Mouse (Mus musculus) cerebellum, adult 9-11 months (tissue): ENCODE measurements at regions not wholly inside any gene's neighbourhood (a gene's known extent, or its start where the extent isn't known, plus 50 kb on each side); places are given as distances from the start of the nearest gene placed in this dataset.
A peak's percentile ranks its signal among the peaks of the same experiment; 100 is the strongest.
"Not testable (repeated sequence)": the region's sequence is repeated elsewhere in the genome, so short reads cannot be mapped to it uniquely, and the experiment has no call there.

Source experiments
- DNase-seq: peaks from one replicate; pipeline ENCODE4 v3.0.0; 2022

GRCm38 (mm10) chr9:91059460-91059859 lies 302.8 kb upstream of the Zic4 start:
- DNase-seq, result no peak

DNA sequence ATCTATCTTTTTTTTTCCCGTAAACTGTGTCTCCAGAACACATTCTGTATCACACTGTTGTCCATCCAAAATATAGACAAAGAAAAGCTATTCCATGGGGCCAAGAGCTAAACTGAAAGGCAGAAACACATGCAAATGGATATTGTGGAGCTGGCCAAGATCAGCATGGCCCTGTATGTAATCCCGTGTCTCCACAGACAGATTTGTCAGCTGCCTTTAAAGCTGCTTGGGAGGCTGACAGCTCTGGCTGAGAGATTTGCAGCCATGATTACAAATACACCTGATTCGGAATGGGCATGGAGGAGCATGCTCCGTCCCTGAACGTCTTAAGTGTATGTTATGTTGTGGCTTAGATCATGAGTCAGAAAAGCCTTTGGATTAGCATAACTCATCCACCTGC lies 292.7 kb upstream of the Zic4 start:
- no peak for DNase-seq

DNA sequence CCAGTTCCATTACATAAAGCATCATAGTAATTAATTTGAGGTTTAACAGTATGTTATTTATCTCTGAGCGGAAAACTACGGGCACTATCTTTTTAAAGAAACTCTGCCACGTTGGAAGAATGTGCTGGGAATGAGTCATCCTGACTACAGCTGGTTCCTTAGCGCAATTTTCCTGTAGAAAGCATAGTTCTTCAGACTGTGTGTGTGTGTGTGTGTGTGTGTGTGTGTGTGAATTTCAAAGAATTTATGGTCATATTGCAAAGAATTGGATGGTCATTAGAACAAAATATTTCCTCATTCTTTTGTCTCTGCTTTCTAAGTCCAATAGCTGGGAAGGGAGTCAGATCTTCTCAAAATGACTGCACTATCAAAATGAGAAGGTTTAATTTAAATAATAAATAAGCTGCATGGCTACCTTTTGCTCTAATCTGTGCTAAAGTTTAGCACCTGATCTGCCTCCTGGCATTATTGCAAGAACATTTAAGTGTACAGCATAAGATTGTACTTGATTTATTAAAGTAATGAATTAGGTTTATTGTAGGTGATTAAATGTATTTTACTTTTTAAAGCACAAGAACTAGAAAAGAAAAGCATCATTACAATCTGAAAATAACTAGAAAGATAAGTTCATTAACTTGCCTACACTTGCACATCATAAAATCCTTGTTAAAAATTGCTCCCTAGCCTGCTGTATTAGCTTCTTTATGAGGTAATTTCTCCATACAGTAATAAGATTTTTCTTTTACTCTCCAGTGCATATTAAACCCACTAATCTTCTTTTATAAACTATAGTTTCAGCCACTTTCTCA lies 288.6 kb upstream of the Zic4 start:
- no peak for DNase-seq

DNA sequence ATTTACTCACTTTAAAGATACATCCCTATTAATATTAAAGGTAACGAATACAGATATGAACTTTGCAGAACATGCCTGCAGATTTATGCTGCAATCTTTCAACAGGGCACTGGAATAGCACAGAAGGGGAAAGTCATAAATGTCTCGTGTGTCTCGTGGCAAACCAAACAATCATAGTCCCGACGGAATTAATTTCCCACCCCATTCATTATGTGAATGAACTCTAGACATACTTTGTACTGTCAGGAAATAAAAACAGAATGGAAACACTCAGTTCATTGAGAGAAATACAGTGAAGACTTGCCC lies 288.1 kb upstream of the Zic4 start:
- DNase-seq, result no peak

- DNase-seq, result no peak
Observed at GRCm38 (mm10) chr9:91077490-91077889, 284.7 kb upstream of the Zic4 start.

- DNase-seq, result no peak
Observed at GRCm38 (mm10) chr9:91083791-91084190, 278.4 kb upstream of the Zic4 start.

- DNase-seq, result no peak
Observed at GRCm38 (mm10) chr9:91085923-91086322, 276.3 kb upstream of the Zic4 start.

GRCm38 (mm10) chr9:91089348-91089747 lies 272.9 kb upstream of the Zic4 start:
- DNase-seq, result no peak

DNA sequence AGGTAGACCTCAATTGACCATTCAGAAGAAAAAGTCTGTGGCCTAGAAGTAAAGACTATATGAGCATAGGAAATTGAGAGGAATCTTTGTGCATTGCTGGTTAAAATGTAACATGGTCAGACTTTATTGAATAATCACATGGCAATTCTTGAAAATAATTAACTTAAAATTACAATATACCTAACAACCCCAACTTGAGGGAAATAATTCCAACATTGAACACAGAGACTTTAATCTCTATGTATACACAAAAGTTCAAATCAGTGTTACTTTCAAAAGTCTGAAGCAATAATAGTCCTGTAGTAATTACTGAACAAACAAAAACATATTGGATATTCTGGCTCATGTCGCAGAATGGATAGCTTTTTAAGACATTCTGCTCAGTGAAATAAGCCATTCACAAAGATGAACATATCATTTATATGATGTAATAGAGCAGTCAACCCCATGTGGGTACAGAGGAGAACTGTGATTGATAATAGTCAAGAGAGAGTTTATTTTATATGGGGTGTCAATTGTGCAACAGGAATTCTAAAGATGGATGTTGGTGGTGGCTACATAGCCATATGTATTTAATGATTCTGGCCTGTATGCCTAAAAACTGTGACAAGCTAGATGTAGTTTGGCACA lies 270.7 kb upstream of the Zic4 start:
- no peak for DNase-seq

- DNase-seq, result no peak
Observed at GRCm38 (mm10) chr9:91101614-91102407, 260.4 kb upstream of the Zic4 start.

GRCm38 (mm10) chr9:91122441-91123035 lies 239.7 kb upstream of the Zic4 start:
- DNase-seq, result peak; percentile 56

DNA sequence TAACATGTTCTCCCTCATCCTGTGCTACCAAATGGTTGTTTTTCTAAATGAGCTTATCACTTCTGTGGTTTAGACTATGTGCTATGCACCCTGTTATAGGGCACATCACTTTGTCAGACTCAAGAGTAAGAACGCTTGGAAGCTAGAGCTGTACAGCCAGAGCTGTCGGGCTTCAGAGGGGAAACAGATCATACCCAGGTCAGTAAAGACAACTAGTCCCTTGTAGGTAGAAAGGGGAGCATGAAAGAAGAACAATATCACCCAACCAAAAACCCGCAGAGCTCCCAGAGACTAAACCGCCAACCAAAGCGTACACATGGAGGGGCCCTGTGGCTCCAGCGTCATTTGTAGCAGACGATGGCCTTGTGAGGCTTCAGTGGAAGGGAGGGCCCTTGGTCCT lies 239.0 kb upstream of the Zic4 start:
- DNase-seq, result peak; percentile 58

- DNase-seq, result peak; percentile 91
Observed at GRCm38 (mm10) chr9:91126630-91127245, 235.5 kb upstream of the Zic4 start.

DNA sequence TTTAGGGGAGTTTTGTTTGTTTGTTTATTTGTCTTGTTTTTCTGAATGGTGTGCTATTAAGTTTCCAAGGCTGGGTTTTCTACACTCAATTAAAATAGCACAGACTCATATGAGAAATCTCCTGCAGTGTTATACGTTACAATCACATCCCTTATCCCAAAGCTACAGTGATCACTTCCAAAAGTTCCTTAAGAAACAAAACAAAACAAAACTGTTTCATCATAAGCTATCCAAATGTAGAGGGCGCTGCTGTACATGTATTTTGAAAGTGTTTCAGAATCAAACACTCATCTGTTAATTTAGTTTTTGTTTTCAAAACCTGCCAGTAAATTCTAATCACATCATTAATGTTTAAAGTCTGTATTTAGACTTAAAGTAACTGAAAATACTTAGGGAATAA lies 233.7 kb upstream of the Zic4 start:
- not testable (repeated sequence) for DNase-seq

GRCm38 (mm10) chr9:91130111-91130720 lies 232.0 kb upstream of the Zic4 start:
- peak; percentile 46 for DNase-seq

DNA sequence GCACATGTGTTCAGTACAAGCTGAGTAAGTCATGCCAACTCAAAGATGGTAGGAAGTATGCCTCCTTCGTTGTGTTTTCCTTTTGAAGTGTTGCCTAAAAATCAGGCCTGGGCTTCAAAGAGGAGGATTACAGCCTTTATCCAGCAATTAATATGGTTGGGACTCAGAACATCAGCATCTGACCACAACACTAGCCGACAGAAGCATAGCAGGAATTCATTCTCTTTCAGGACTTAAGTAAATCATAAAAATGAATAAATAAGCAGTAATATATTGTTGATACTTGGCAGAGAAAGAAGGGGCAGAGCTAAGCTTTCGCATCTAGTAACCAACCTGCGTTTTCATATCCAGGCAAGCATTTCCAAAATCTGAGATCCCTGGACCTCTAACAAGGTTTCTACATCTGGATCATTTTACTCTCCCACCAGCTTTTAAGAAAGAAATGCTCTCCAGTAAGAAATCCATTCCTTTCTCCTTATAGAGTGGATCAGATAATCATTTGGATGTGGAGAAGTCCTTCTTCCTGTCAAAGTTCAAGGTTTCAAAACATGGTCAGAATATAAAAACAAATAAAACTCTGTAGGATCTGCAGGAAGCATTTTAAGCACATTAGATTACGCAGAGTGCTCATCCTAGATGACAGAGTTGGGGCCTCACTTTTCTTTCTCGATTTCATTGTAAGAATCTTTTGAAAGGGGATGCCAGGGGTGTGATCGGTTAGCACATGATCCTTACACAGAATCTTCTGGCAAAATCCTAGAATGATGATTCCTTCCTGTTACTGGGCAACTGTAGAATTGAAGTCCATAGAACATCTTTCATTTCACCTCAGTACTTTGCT lies 230.6 kb upstream of the Zic4 start:
- peak; percentile 22 for DNase-seq

GRCm38 (mm10) chr9:91132531-91132930 lies 229.7 kb upstream of the Zic4 start:
- no peak for DNase-seq

DNA sequence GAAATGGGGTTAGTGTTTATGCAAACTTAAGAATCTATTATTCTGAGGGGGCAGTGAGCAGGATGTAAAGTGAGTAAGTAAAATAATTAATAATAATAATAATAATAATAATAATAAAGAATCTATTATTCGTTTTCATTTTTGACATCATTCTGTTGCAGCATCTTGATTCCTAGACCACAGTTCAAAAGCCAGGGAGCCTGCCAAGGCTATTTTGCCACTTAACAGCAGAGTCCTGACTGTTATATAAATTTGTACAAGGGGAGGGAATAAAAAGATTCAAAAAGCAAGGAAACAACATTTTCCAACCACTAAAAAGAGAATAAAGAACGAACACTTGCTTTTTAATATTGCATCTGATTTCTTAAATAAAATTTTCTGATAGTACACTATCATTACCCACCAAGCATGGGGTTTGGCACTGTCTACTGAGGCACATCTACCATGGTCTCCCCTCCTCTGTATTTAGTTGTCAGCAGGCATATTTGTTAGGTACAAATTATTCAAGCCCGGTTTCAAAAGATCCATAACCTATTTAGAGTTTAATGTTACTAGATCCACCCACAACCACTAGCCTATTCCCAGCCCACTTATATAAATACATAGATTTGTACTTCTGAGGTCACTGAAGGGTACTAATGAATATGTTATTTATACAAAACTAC lies 228.8 kb upstream of the Zic4 start:
- peak; percentile 32 for DNase-seq

DNA sequence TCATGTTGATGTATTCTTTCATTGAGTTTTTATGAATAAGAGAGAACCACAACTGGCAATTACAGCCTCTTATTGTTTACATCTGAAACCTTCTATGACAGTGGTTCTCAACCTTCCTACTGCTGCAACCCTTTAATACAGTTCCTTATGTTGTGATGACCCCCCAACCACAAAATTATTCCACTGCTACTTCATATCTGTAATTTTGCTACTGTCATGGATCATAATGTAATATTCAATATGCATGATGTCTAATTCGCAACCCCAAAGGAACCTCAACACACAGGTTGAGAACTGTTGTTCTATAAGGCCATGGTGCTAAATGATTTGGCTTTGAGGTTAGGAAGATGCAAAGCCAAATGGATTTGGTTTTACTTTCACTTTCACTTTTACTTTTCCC lies 227.9 kb upstream of the Zic4 start:
- DNase-seq, result peak; percentile 14

GRCm38 (mm10) chr9:91135107-91135506 lies 227.1 kb upstream of the Zic4 start:
- peak; percentile 63 for DNase-seq

DNA sequence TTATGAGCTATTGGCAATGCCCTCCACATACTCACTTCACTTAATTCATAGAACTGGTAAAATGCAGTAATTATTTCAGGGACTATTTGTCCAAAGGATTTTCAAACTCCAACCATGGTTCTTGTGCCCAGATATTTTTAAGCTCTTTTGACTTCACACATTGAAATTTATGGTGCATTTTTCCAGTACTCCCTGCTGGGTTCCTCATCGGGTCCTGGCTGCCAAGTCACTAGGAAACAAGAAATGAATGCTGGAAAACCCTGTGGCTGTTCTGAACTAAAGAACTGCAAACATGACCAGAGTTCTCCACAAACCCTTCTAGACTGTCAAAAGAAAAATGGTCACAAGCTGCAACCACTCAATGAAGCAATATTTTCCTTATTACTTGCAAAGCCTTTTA lies 221.6 kb upstream of the Zic4 start:
- DNase-seq, result peak; percentile 79
